Mouse (Mus musculus) intestine, embryonic 14.5 days (tissue): ENCODE results near the gene Eif1b. TPM values are rescaled to one million over a fixed set of nuclear protein-coding genes. Genes with fewer than 3 reads are reported as not detected.

Source experiments
- polyA plus RNA-seq: library from polyadenylated mRNA; unstranded; fragments of >200 nt; fragmentation: Nextera tagmentation; extraction: Ambion mirVana; gene quantifications from 2 replicates; pipeline ENCODE4 v1.2.1, GENCODE M21; 2014

Gene Eif1b
- polyA plus RNA-seq, 1 experiment from 2014 or later = 159 TPM

Other genes starting within 250 kb of the Eif1b start
- 1.5 and 2.2 TPM in 2 replicates for gene Myrip, start 190.7 kb upstream of the Eif1b start, polyA plus RNA-seq
- 3.3 and 4.0 TPM in 2 replicates for gene Entpd3, start 47.6 kb downstream of the Eif1b start, polyA plus RNA-seq
- gene Rpl14, start 79.2 kb downstream of the Eif1b start, polyA plus RNA-seq = 1,190 and 1,204 TPM in 2 replicates